Mouse (Mus musculus) neural tube, embryonic 13.5 days (tissue): ENCODE data around the gene Kcnj8. TPM values are rescaled to one million over a fixed set of nuclear protein-coding genes. Genes with fewer than 3 reads are reported as not detected.

Experiments
- ATAC-seq: fragments of 200-750 bp; cut with Nextera tagmentation; 2 replicates; pipeline ENCODE4 v1.8.0; 2017; ENCODE audit warnings: low read depth, mild to moderate bottlenecking, moderate TSS enrichment, moderate library complexity
- H3K27ac ChIP-seq: fragments of 300-500 bp; sonication (generic); replicated peaks from 2 replicates; pipeline ENCODE4 v1.5.1; 2015; ENCODE audit warnings: moderate library complexity, mild to moderate bottlenecking, inconsistent platforms
- H3K27me3 ChIP-seq: fragments of 300-500 bp; sonication (generic); 2 replicates; pipeline ENCODE4 v1.6.1; 2015; ENCODE audit warnings: mild to moderate bottlenecking, inconsistent platforms
- H3K36me3 ChIP-seq: fragments of 300-500 bp; sonication (generic); 2 replicates; pipeline ENCODE4 v1.6.1; 2015; ENCODE audit warnings: mild to moderate bottlenecking, inconsistent platforms
- H3K4me1 ChIP-seq: fragments of 300-500 bp; sonication (generic); replicated peaks from 2 replicates; pipeline ENCODE4 v1.6.1; 2015; ENCODE audit warnings: inconsistent platforms
- H3K4me2 ChIP-seq: fragments of 300-500 bp; sonication (generic); 2 replicates; pipeline ENCODE4 v1.6.1; 2015; ENCODE audit warnings: inconsistent platforms, mild to moderate bottlenecking, moderate library complexity
- H3K4me3 ChIP-seq: fragments of 300-500 bp; sonication (generic); 2 replicates; pipeline ENCODE4 v1.5.1; 2015; ENCODE audit warnings: mild to moderate bottlenecking, inconsistent platforms
- H3K9ac ChIP-seq: fragments of 300-500 bp; sonication (generic); 2 replicates; pipeline ENCODE4 v1.6.1; 2015; ENCODE audit warnings: moderate library complexity, mild to moderate bottlenecking, inconsistent platforms
- H3K9me3 ChIP-seq: fragments of 300-500 bp; sonication (generic); 2 replicates; pipeline ENCODE4 v1.6.1; 2016; ENCODE audit warnings: inconsistent platforms
- WGBS: fragments of 180-500 bp; shearing (Covaris S2); methylation state at CpG from one replicate; pipeline ENCODE4 v1.1.7; 2015; 5-methylcytosine and 5-hydroxymethylcytosine counted together
- polyA plus RNA-seq: library from polyadenylated mRNA; unstranded; fragments of >200 nt; fragmentation: Nextera tagmentation; extraction: Ambion mirVana; gene quantifications from 2 replicates; pipeline ENCODE4 v1.2.1, GENCODE M21; 2015

Gene Kcnj8
- polyA plus RNA-seq, 1 experiment from 2014 or later, result 9.9 TPM

GRCm38 (mm10) chr6:142570046-142570770, 1.2 kb downstream of the Kcnj8 start:
- peak overlapping the region; percentile 46 for H3K4me3 ChIP-seq
- H3K27me3 ChIP-seq, result peaks cover 65% of the 10 kb centered on the region
- H3K9ac ChIP-seq, result peak overlapping the region; percentile 41
- H3K9me3 ChIP-seq, result no peaks in the 10 kb centered on the region
- 8% methylated on average over 30 of the region's 30 CpGs for WGBS
- ATAC-seq, result no peak
- H3K27ac ChIP-seq, result no peak overlapping the region
- peak overlapping the region; percentile 87 for H3K4me2 ChIP-seq
- H3K36me3 ChIP-seq, result no peaks in the 10 kb centered on the region
- peaks cover 26% of the 10 kb centered on the region for H3K4me1 ChIP-seq

- Histone ChIP-seq H3K4me3 (no peak overlapping the region), H3K36me3 (no peaks in the 10 kb centered on the region), H3K9me3 (no peaks in the 10 kb centered on the region), H3K4me2 (no peak overlapping the region), H3K4me1 (peaks cover 26% of the 10 kb centered on the region), H3K9ac (no peak overlapping the region), H3K27me3 (peaks cover 65% of the 10 kb centered on the region), H3K27ac (no peak overlapping the region; the same call in 1 of the 2 replicates)
- no peak for ATAC-seq
- 41% methylated on average over 7 of the region's 7 CpGs for WGBS
Observed at GRCm38 (mm10) chr6:142568713-142569357, 2.6 kb downstream of the Kcnj8 start.

GRCm38 (mm10) chr6:142567452-142567851, 4.0 kb downstream of the Kcnj8 start:
- H3K4me2 ChIP-seq, result no peak overlapping the region
- WGBS, result 42% methylated on average over 5 of the region's 5 CpGs
- ATAC-seq, result no peak
- H3K9ac ChIP-seq, result no peak overlapping the region
- H3K9me3 ChIP-seq, result no peaks in the 10 kb centered on the region
- H3K27ac ChIP-seq, result no peak overlapping the region
- H3K36me3 ChIP-seq, result no peaks in the 10 kb centered on the region
- peaks cover 26% of the 10 kb centered on the region for H3K4me1 ChIP-seq
- no peak overlapping the region for H3K4me3 ChIP-seq
- peaks cover 51% of the 10 kb centered on the region for H3K27me3 ChIP-seq

GRCm38 (mm10) chr6:142564746-142565145, 6.7 kb downstream of the Kcnj8 start:
- Histone ChIP-seq H3K36me3 (no peaks in the 10 kb centered on the region), H3K4me2 (no peak overlapping the region), H3K27me3 (peaks cover 25% of the 10 kb centered on the region), H3K4me1 (no peaks in the 10 kb centered on the region), H3K9me3 (no peaks in the 10 kb centered on the region), H3K9ac (no peak overlapping the region), H3K4me3 (no peak overlapping the region), H3K27ac (no peak overlapping the region)
- 96% methylated on average over 3 of the region's 3 CpGs for WGBS
- ATAC-seq, result no peak

- no peak overlapping the region for H3K4me3 ChIP-seq
- H3K9ac ChIP-seq, result no peak overlapping the region
- H3K9me3 ChIP-seq, result no peaks in the 10 kb centered on the region
- H3K27me3 ChIP-seq, result no peaks in the 10 kb centered on the region
- H3K4me1 ChIP-seq, result no peaks in the 10 kb centered on the region
- ATAC-seq, result no peak
- no peak overlapping the region for H3K27ac ChIP-seq
- no peak overlapping the region for H3K4me2 ChIP-seq
- 73% methylated on average over 1 of the region's 1 CpGs for WGBS
- H3K36me3 ChIP-seq, result no peaks in the 10 kb centered on the region
Observed at GRCm38 (mm10) chr6:142561151-142561550, 10.3 kb downstream of the Kcnj8 start.

GRCm38 (mm10) chr6:142558772-142559679, 12.4 kb downstream of the Kcnj8 start:
- ATAC-seq, result no peak
- Histone ChIP-seq H3K27me3 (no peaks in the 10 kb centered on the region), H3K27ac (no peak overlapping the region), H3K9ac (no peak overlapping the region), H3K9me3 (no peaks in the 10 kb centered on the region), H3K4me2 (no peak overlapping the region), H3K36me3 (no peaks in the 10 kb centered on the region), H3K4me3 (no peak overlapping the region), H3K4me1 (no peaks in the 10 kb centered on the region)
- WGBS, result 79% methylated on average over 10 of the region's 10 CpGs

GRCm38 (mm10) chr6:142558076-142558475, 13.3 kb downstream of the Kcnj8 start:
- WGBS, result 84% methylated on average over 10 of the region's 10 CpGs
- H3K27me3 ChIP-seq, result no peaks in the 10 kb centered on the region
- H3K4me2 ChIP-seq, result no peak overlapping the region
- no peak for ATAC-seq
- H3K27ac ChIP-seq, result no peak overlapping the region
- no peak overlapping the region for H3K4me3 ChIP-seq
- no peaks in the 10 kb centered on the region for H3K9me3 ChIP-seq
- no peak overlapping the region for H3K9ac ChIP-seq
- H3K36me3 ChIP-seq, result no peaks in the 10 kb centered on the region
- H3K4me1 ChIP-seq, result no peaks in the 10 kb centered on the region

GRCm38 (mm10) chr6:142555988-142556387, 15.4 kb downstream of the Kcnj8 start:
- H3K4me3 ChIP-seq, result no peak overlapping the region
- no peak overlapping the region for H3K27ac ChIP-seq
- H3K9me3 ChIP-seq, result no peaks in the 10 kb centered on the region
- H3K27me3 ChIP-seq, result no peaks in the 10 kb centered on the region
- H3K9ac ChIP-seq, result no peak overlapping the region
- no peaks in the 10 kb centered on the region for H3K4me1 ChIP-seq
- H3K36me3 ChIP-seq, result no peaks in the 10 kb centered on the region
- no peak for ATAC-seq
- 71% methylated on average over 1 of the region's 1 CpGs for WGBS
- H3K4me2 ChIP-seq, result no peak overlapping the region

- Histone ChIP-seq H3K4me2 (no peak overlapping the region), H3K9ac (no peak overlapping the region), H3K9me3 (no peaks in the 10 kb centered on the region), H3K36me3 (no peaks in the 10 kb centered on the region), H3K4me1 (no peaks in the 10 kb centered on the region), H3K27ac (no peak overlapping the region), H3K4me3 (no peak overlapping the region), H3K27me3 (no peaks in the 10 kb centered on the region)
- 81% methylated on average over 4 of the region's 4 CpGs for WGBS
- no peak for ATAC-seq
Observed at GRCm38 (mm10) chr6:142551482-142551881, 19.9 kb downstream of the Kcnj8 start.

GRCm38 (mm10) chr6:142550871-142551270, 20.5 kb downstream of the Kcnj8 start:
- H3K27ac ChIP-seq, result no peak overlapping the region
- H3K9me3 ChIP-seq, result no peaks in the 10 kb centered on the region
- H3K36me3 ChIP-seq, result no peaks in the 10 kb centered on the region
- H3K4me3 ChIP-seq, result no peak overlapping the region
- no peak for ATAC-seq
- H3K4me1 ChIP-seq, result no peaks in the 10 kb centered on the region
- 66% methylated on average over 4 of the region's 4 CpGs for WGBS
- H3K27me3 ChIP-seq, result no peaks in the 10 kb centered on the region
- H3K4me2 ChIP-seq, result no peak overlapping the region
- no peak overlapping the region for H3K9ac ChIP-seq

- no peak for ATAC-seq
Observed at GRCm38 (mm10) chr6:142548377-142548776, 23.0 kb downstream of the Kcnj8 start.

GRCm38 (mm10) chr6:142545132-142545531, 26.3 kb downstream of the Kcnj8 start:
- no peaks in the 10 kb centered on the region for H3K36me3 ChIP-seq
- H3K4me2 ChIP-seq, result 0 out of 2 replicates have a peak overlapping the region, but pooled peaks have one; percentile 21
- 0 out of 2 replicates have a peak, but pooled peaks cover 5% of the 10 kb centered on the region for H3K4me1 ChIP-seq
- no peaks in the 10 kb centered on the region for H3K9me3 ChIP-seq
- H3K4me3 ChIP-seq, result no peak overlapping the region
- WGBS, result 52% methylated on average over 14 of the region's 14 CpGs
- no peak for ATAC-seq
- H3K27me3 ChIP-seq, result no peaks in the 10 kb centered on the region
- H3K27ac ChIP-seq, result no peak overlapping the region
- H3K9ac ChIP-seq, result no peak overlapping the region

More at GRCm38 (mm10) chr6:142548377-142548776, 23.0 kb downstream of the Kcnj8 start:
- H3K4me1 ChIP-seq, result 0 out of 2 replicates have a peak, but pooled peaks cover 5% of the 10 kb centered on the region
- H3K36me3 ChIP-seq, result no peaks in the 10 kb centered on the region
- no peaks in the 10 kb centered on the region for H3K27me3 ChIP-seq
- H3K9ac ChIP-seq, result no peak overlapping the region
- no peak overlapping the region for H3K4me3 ChIP-seq
- H3K27ac ChIP-seq, result no peak overlapping the region
- no peaks in the 10 kb centered on the region for H3K9me3 ChIP-seq
- no peak overlapping the region for H3K4me2 ChIP-seq
- 90% methylated on average over 2 of the region's 2 CpGs for WGBS
